Mouse (Mus musculus): ENCODE results near the gene Slc4a8.

GRCm38 (mm10) chr15:100752439-100752838 is 9.1 kb upstream of the Slc4a8 start:
- TF ChIP-seq POLR2A (IDR thresholded peaks at IDR 0.05; ENCODE audit: control insufficient read depth, low read depth, low read length) (no peak), CTCF (IDR thresholded peaks at IDR 0.05; ENCODE audit: control insufficient read depth, insufficient read depth, insufficient replicate concordance, low read depth, low read length) (no peak)
